Mouse (Mus musculus) heart, embryonic 10.5 days (tissue): ENCODE results near the gene Prss22. TPM values are rescaled to one million over a fixed set of nuclear protein-coding genes. Genes with fewer than 3 reads are reported as not detected.

ENCODE experiments used
- DNase-seq: peaks from one replicate; pipeline ENCODE4 v3.0.0-alpha.2; 2017; ENCODE audit warnings: low spot score
- H3K27ac ChIP-seq: fragments of 300-500 bp; sonication (generic); 2 replicates; pipeline ENCODE4 v1.5.1; 2016; ENCODE audit warnings: mild to moderate bottlenecking
- H3K27me3 ChIP-seq: fragments of 300-500 bp; sonication (generic); 2 replicates; pipeline ENCODE4 v1.6.1; 2016; ENCODE audit warnings: mild to moderate bottlenecking; ENCODE audit not compliant: poor library complexity, insufficient read depth, severe bottlenecking
- H3K36me3 ChIP-seq: fragments of 300-500 bp; sonication (generic); 2 replicates; pipeline ENCODE4 v1.6.1; 2016; ENCODE audit warnings: mild to moderate bottlenecking, moderate library complexity
- H3K4me1 ChIP-seq: fragments of 300-500 bp; sonication (generic); 2 replicates; pipeline ENCODE4 v1.6.1; 2016; ENCODE audit warnings: mild to moderate bottlenecking
- H3K4me3 ChIP-seq: fragments of 300-500 bp; sonication (generic); 2 replicates; pipeline ENCODE4 v1.5.1; 2016; ENCODE audit warnings: mild to moderate bottlenecking, moderate library complexity
- H3K9me3 ChIP-seq: fragments of 300-500 bp; sonication (generic); 2 replicates; pipeline ENCODE4 v1.6.1; 2016; ENCODE audit warnings: mild to moderate bottlenecking, moderate library complexity
- WGBS: fragments of 180-500 bp; shearing (Covaris S2); methylation state at CpG from one replicate; pipeline ENCODE4 v1.1.7; 2016; 5-methylcytosine and 5-hydroxymethylcytosine counted together
- polyA plus RNA-seq: library from polyadenylated mRNA; unstranded; fragments of >200 nt; fragmentation: Nextera tagmentation; extraction: Ambion mirVana; gene quantifications from 2 replicates; pipeline ENCODE4 v1.2.1, GENCODE M21; 2016

Gene Prss22
- 0.25 and 1.2 TPM in 2 replicates for polyA plus RNA-seq

- H3K4me1 ChIP-seq: peaks cover 32% of the 10 kb centered on the region
- H3K36me3 ChIP-seq: no peaks in the 10 kb centered on the region
- H3K27ac ChIP-seq: peak within 1 kb of the TSS; percentile 19; the same call in 1 of the 2 replicates
- no peaks in the 10 kb centered on the region for H3K9me3 ChIP-seq
- H3K27me3 ChIP-seq: peaks cover 40% of the 10 kb centered on the region
- no peak within 1 kb of the TSS for H3K4me3 ChIP-seq
- 55% methylated on average over 2 of the region's 2 CpGs for WGBS
- no peak for DNase-seq
Observed at GRCm38 (mm10) chr17:23997901-23998300, at the start of gene Prss22. Gene Prss22, minus strand, starts transcription at chr17:23998100.

- DNase-seq: no peak
- 32% methylated on average over 5 of the region's 5 CpGs for WGBS
- Histone ChIP-seq H3K9me3 (no peaks in the 10 kb centered on the region), H3K27ac (no peak overlapping the region), H3K27me3 (no peaks in the 10 kb centered on the region), H3K4me3 (no peak overlapping the region), H3K36me3 (peaks cover 45% of the 10 kb centered on the region), H3K4me1 (no peaks in the 10 kb centered on the region)
Observed at GRCm38 (mm10) chr17:24046026-24046425, 48.1 kb upstream of the Prss22 start.

GRCm38 (mm10) chr17:24045608-24046007 lies 47.7 kb upstream of the Prss22 start:
- no peaks in the 10 kb centered on the region for H3K27me3 ChIP-seq
- 72% methylated on average over 10 of the region's 10 CpGs for whole genome bisulfite sequencing

GRCm38 (mm10) chr17:24044482-24044881 lies 46.6 kb upstream of the Prss22 start:
- Histone ChIP-seq H3K27ac (no peak overlapping the region), H3K27me3 (no peaks in the 10 kb centered on the region), H3K9me3 (0 out of 2 replicates have a peak, but pooled peaks cover 3% of the 10 kb centered on the region), H3K4me1 (no peaks in the 10 kb centered on the region), H3K4me3 (no peak overlapping the region), H3K36me3 (peaks cover 31% of the 10 kb centered on the region)
- WGBS: 70% methylated on average over 5 of the region's 5 CpGs
- DNase-seq: no peak

More at GRCm38 (mm10) chr17:24045608-24046007, 47.7 kb upstream of the Prss22 start:
- Histone ChIP-seq H3K4me1 (no peaks in the 10 kb centered on the region), H3K4me3 (no peak overlapping the region), H3K27ac (no peak overlapping the region), H3K36me3 (peaks cover 41% of the 10 kb centered on the region), H3K9me3 (no peaks in the 10 kb centered on the region)
- no peak for DNase-seq

- Histone ChIP-seq H3K9me3 (0 out of 2 replicates have a peak, but pooled peaks cover 3% of the 10 kb centered on the region), H3K36me3 (no peaks in the 10 kb centered on the region), H3K4me3 (no peak within 1 kb of the TSS), H3K27ac (peak within 1 kb of the TSS; percentile 4; the same call in 1 of the 2 replicates), H3K27me3 (no peaks in the 10 kb centered on the region), H3K4me1 (peaks cover 9% of the 10 kb centered on the region; the same call in 1 of the 2 replicates)
- 66% methylated on average over 4 of the region's 4 CpGs for WGBS
- no peak for DNase-seq
Observed at GRCm38 (mm10) chr17:24037844-24038243, 39.9 kb upstream of the Prss22 start, which contains the start of gene Prss27. Gene Prss27, plus strand, starts transcription at chr17:24038144.

- Histone ChIP-seq H3K4me1 (peaks cover 9% of the 10 kb centered on the region; the same call in 1 of the 2 replicates), H3K27ac (no peak overlapping the region), H3K36me3 (no peaks in the 10 kb centered on the region), H3K27me3 (no peaks in the 10 kb centered on the region), H3K4me3 (no peak overlapping the region), H3K9me3 (0 out of 2 replicates have a peak, but pooled peaks cover 3% of the 10 kb centered on the region)
- no peak for DNase-seq
- WGBS: 80% methylated on average over 13 of the region's 13 CpGs
Observed at GRCm38 (mm10) chr17:24037360-24037759, 39.5 kb upstream of the Prss22 start.

- H3K27ac ChIP-seq: no peak overlapping the region
- WGBS: 76% methylated on average over 6 of the region's 6 CpGs
- no peak overlapping the region for H3K4me3 ChIP-seq
- no peaks in the 10 kb centered on the region for H3K27me3 ChIP-seq
- no peaks in the 10 kb centered on the region for H3K36me3 ChIP-seq
- no peak for DNase-seq
- 0 out of 2 replicates have a peak, but pooled peaks cover 3% of the 10 kb centered on the region for H3K9me3 ChIP-seq
- peaks cover 9% of the 10 kb centered on the region; the same call in 1 of the 2 replicates for H3K4me1 ChIP-seq
Observed at GRCm38 (mm10) chr17:24036954-24037353, 39.1 kb upstream of the Prss22 start.

GRCm38 (mm10) chr17:24035087-24035486 lies 37.2 kb upstream of the Prss22 start:
- WGBS: 37% methylated on average over 7 of the region's 7 CpGs
- DNase-seq: no peak
- Histone ChIP-seq H3K4me3 (no peak overlapping the region), H3K36me3 (no peaks in the 10 kb centered on the region), H3K27ac (peak overlapping the region; percentile 75), H3K9me3 (0 out of 2 replicates have a peak, but pooled peaks cover 2% of the 10 kb centered on the region), H3K4me1 (peaks cover 9% of the 10 kb centered on the region; the same call in 1 of the 2 replicates), H3K27me3 (no peaks in the 10 kb centered on the region)

GRCm38 (mm10) chr17:24030551-24030950 lies 32.7 kb upstream of the Prss22 start:
- Histone ChIP-seq H3K9me3 (no peaks in the 10 kb centered on the region), H3K36me3 (no peaks in the 10 kb centered on the region), H3K27ac (no peak overlapping the region), H3K27me3 (no peaks in the 10 kb centered on the region), H3K4me1 (peaks cover 6% of the 10 kb centered on the region; the same call in 1 of the 2 replicates), H3K4me3 (no peak overlapping the region)
- no peak for DNase-seq
- WGBS: 67% methylated on average over 9 of the region's 22 CpGs

- 78% methylated on average over 7 of the region's 7 CpGs for WGBS
- Histone ChIP-seq H3K9me3 (no peaks in the 10 kb centered on the region), H3K4me1 (no peaks in the 10 kb centered on the region), H3K36me3 (no peaks in the 10 kb centered on the region), H3K4me3 (no peak overlapping the region), H3K27me3 (no peaks in the 10 kb centered on the region), H3K27ac (no peak overlapping the region)
- DNase-seq: no peak
Observed at GRCm38 (mm10) chr17:24029477-24029876, 31.6 kb upstream of the Prss22 start.

- Histone ChIP-seq H3K36me3 (no peaks in the 10 kb centered on the region), H3K9me3 (no peaks in the 10 kb centered on the region), H3K4me1 (peaks cover 8% of the 10 kb centered on the region), H3K27ac (peak overlapping the region; percentile 67; the same call in 1 of the 2 replicates), H3K27me3 (no peaks in the 10 kb centered on the region; the same call in 1 of the 2 replicates), H3K4me3 (no peak overlapping the region)
- 68% methylated on average over 5 of the region's 5 CpGs for WGBS
- DNase-seq: no peak
Observed at GRCm38 (mm10) chr17:24021375-24022199, 23.7 kb upstream of the Prss22 start.

- 77% methylated on average over 6 of the region's 6 CpGs for WGBS
- H3K9me3 ChIP-seq: no peaks in the 10 kb centered on the region
- H3K4me3 ChIP-seq: no peak overlapping the region
- H3K4me1 ChIP-seq: peaks cover 8% of the 10 kb centered on the region
- no peaks in the 10 kb centered on the region for H3K36me3 ChIP-seq
- no peak overlapping the region for H3K27ac ChIP-seq
- DNase-seq: no peak
- no peaks in the 10 kb centered on the region; the same call in 1 of the 2 replicates for H3K27me3 ChIP-seq
Observed at GRCm38 (mm10) chr17:24020696-24021095, 22.8 kb upstream of the Prss22 start.

- H3K36me3 ChIP-seq: no peaks in the 10 kb centered on the region
- WGBS: 24% methylated on average over 14 of the region's 14 CpGs
- DNase-seq: no peak
Observed at GRCm38 (mm10) chr17:24015727-24016126, 17.8 kb upstream of the Prss22 start.

More at GRCm38 (mm10) chr17:24015727-24016126, 17.8 kb upstream of the Prss22 start:
- Histone ChIP-seq H3K4me3 (no peak overlapping the region), H3K27me3 (no peaks in the 10 kb centered on the region), H3K27ac (no peak overlapping the region), H3K4me1 (no peaks in the 10 kb centered on the region), H3K9me3 (no peaks in the 10 kb centered on the region)
